Mouse (Mus musculus) ES-Bruce4 (cell line): ENCODE results near the gene Pphln1.

Source experiments
- CTCF ChIP-seq: IDR thresholded peaks from one replicate; pipeline ENCODE4 v1.8.1; 2011; ENCODE audit warnings: low read depth, low read length
- POLR2A ChIP-seq: IDR thresholded peaks from one replicate; pipeline ENCODE4 v1.8.1; 2011; ENCODE audit warnings: low read length; ENCODE audit not compliant: insufficient read depth

GRCm38 (mm10) chr15:93414456-93414855 lies 16.3 kb downstream of the Pphln1 start:
- TF ChIP-seq POLR2A = no peak
- TF ChIP-seq CTCF = no peak
